Mouse (Mus musculus) neural tube, embryonic 12.5 days (tissue): ENCODE results near the gene Sos1. TPM values are rescaled to one million over a fixed set of nuclear protein-coding genes. Genes with fewer than 3 reads are reported as not detected.
"Not testable (repeated sequence)": the region's sequence is repeated elsewhere in the genome, so short reads cannot be mapped to it uniquely, and the experiment has no call there.

Experiments
- ATAC-seq: fragments of 200-750 bp; cut with Nextera tagmentation; 2 replicates; pipeline ENCODE4 v1.8.0; 2017; ENCODE audit warnings: low read depth, mild to moderate bottlenecking, moderate TSS enrichment, moderate library complexity; ENCODE audit not compliant: low FRiP score
- H3K27ac ChIP-seq: fragments of 300-500 bp; sonication (generic); 2 replicates; pipeline ENCODE4 v1.5.1; 2016
- H3K27me3 ChIP-seq: fragments of 300-500 bp; sonication (generic); replicated peaks from 2 replicates; pipeline ENCODE4 v1.6.1; 2016; ENCODE audit warnings: mild to moderate bottlenecking
- H3K36me3 ChIP-seq: fragments of 300-500 bp; sonication (generic); 2 replicates; pipeline ENCODE4 v1.6.1; 2016; ENCODE audit warnings: mild to moderate bottlenecking
- H3K4me1 ChIP-seq: fragments of 300-500 bp; sonication (generic); 2 replicates; pipeline ENCODE4 v1.6.1; 2016
- H3K4me2 ChIP-seq: fragments of 300-500 bp; sonication (generic); replicated peaks from 2 replicates; pipeline ENCODE4 v1.6.1; 2016; ENCODE audit warnings: mild to moderate bottlenecking
- H3K4me3 ChIP-seq: fragments of 300-500 bp; sonication (generic); 2 replicates; pipeline ENCODE4 v1.5.1; 2016
- H3K9ac ChIP-seq: fragments of 300-500 bp; sonication (generic); 2 replicates; pipeline ENCODE4 v1.6.1; 2016; ENCODE audit warnings: mild to moderate bottlenecking
- H3K9me3 ChIP-seq: fragments of 300-500 bp; sonication (generic); 2 replicates; pipeline ENCODE4 v1.6.1; 2016; ENCODE audit warnings: mild to moderate bottlenecking
- whole genome bisulfite sequencing: fragments of 180-500 bp; shearing (Covaris S2); methylation state at CpG from one replicate; pipeline ENCODE4 v1.1.7; 2016; 5-methylcytosine and 5-hydroxymethylcytosine counted together
- polyA plus RNA-seq: library from polyadenylated mRNA; unstranded; fragments of >200 nt; fragmentation: Nextera tagmentation; extraction: Ambion mirVana; gene quantifications from 2 replicates; pipeline ENCODE4 v1.2.1, GENCODE M21; 2016

Sos1 gene
- polyA plus RNA-seq, 1 experiment from 2014 or later, result 8.5 TPM

GRCm38 (mm10) chr17:80390024-80390423, 90.2 kb downstream of the Sos1 start:
- no peak overlapping the region for H3K9ac ChIP-seq
- H3K27me3 ChIP-seq, result no peaks in the 10 kb centered on the region
- no peak overlapping the region for H3K4me2 ChIP-seq
- H3K9me3 ChIP-seq, result no peaks in the 10 kb centered on the region
- H3K36me3 ChIP-seq, result no peaks in the 10 kb centered on the region
- ATAC-seq, result no peak
- no peak overlapping the region for H3K4me3 ChIP-seq
- H3K4me1 ChIP-seq, result no peaks in the 10 kb centered on the region
- 73% methylated on average over 10 of the region's 10 CpGs for WGBS
- no peak overlapping the region for H3K27ac ChIP-seq

- ATAC-seq, result no peak
- WGBS, result 73% methylated on average over 1 of the region's 1 CpGs
Measured at GRCm38 (mm10) chr17:80385671-80386070, 94.6 kb downstream of the Sos1 start.

GRCm38 (mm10) chr17:80378386-80378785, 101.9 kb downstream of the Sos1 start:
- H3K27ac ChIP-seq, ATAC-seq, H3K4me1 ChIP-seq, H3K4me3 ChIP-seq, H3K9me3 ChIP-seq, H3K36me3 ChIP-seq, H3K9ac ChIP-seq, H3K27me3 ChIP-seq, H3K4me2 ChIP-seq: not testable (repeated sequence)

More at GRCm38 (mm10) chr17:80385671-80386070, 94.6 kb downstream of the Sos1 start:
- H3K4me2 ChIP-seq, result no peak overlapping the region
- no peaks in the 10 kb centered on the region for H3K27me3 ChIP-seq
- H3K9ac ChIP-seq, result no peak overlapping the region
- H3K36me3 ChIP-seq, result no peaks in the 10 kb centered on the region
- H3K9me3 ChIP-seq, result no peaks in the 10 kb centered on the region
- no peak overlapping the region for H3K27ac ChIP-seq
- no peaks in the 10 kb centered on the region for H3K4me1 ChIP-seq
- H3K4me3 ChIP-seq, result no peak overlapping the region

- Histone ChIP-seq H3K27ac (peak overlapping the region; percentile 37; the same call in 1 of the 2 replicates), H3K9ac (peak overlapping the region; percentile 72), H3K4me1 (peaks cover 10% of the 10 kb centered on the region; the same call in 1 of the 2 replicates), H3K27me3 (no peaks in the 10 kb centered on the region; the same call in 1 of the 2 replicates), H3K36me3 (no peaks in the 10 kb centered on the region), H3K9me3 (no peaks in the 10 kb centered on the region), H3K4me2 (peak overlapping the region; percentile 89), H3K4me3 (peak overlapping the region; percentile 47)
- WGBS, result 19% methylated on average over 29 of the region's 29 CpGs
- peak; percentile 85 for ATAC-seq
Measured at GRCm38 (mm10) chr17:80373726-80374096, 106.5 kb downstream of the Sos1 start.

- no peaks in the 10 kb centered on the region for H3K36me3 ChIP-seq
- H3K4me3 ChIP-seq, result peak within 1 kb of the TSS; percentile 47
- H3K27me3 ChIP-seq, result no peaks in the 10 kb centered on the region; the same call in 1 of the 2 replicates
- peaks cover 10% of the 10 kb centered on the region; the same call in 1 of the 2 replicates for H3K4me1 ChIP-seq
- 4% methylated on average over 102 of the region's 102 CpGs for WGBS
- peak within 1 kb of the TSS; percentile 72 for H3K9ac ChIP-seq
- peak; percentile 99 for ATAC-seq
- peak within 1 kb of the TSS; percentile 89 for H3K4me2 ChIP-seq
- no peaks in the 10 kb centered on the region for H3K9me3 ChIP-seq
- peak within 1 kb of the TSS; percentile 37; the same call in 1 of the 2 replicates for H3K27ac ChIP-seq
Measured at GRCm38 (mm10) chr17:80372989-80373725, 107.1 kb downstream of the Sos1 start, which contains the start of gene Gm10190. TSS of gene Gm10190 (minus strand) at chr17:80373541.

- Histone ChIP-seq H3K27ac (no peak overlapping the region), H3K36me3 (no peaks in the 10 kb centered on the region), H3K4me3 (no peak overlapping the region), H3K4me2 (no peak overlapping the region), H3K9ac (no peak overlapping the region), H3K4me1 (0 out of 2 replicates have a peak, but pooled peaks cover 6% of the 10 kb centered on the region), H3K27me3 (no peaks in the 10 kb centered on the region), H3K9me3 (no peaks in the 10 kb centered on the region)
- 82% methylated on average over 9 of the region's 9 CpGs for WGBS
- no peak for ATAC-seq
Measured at GRCm38 (mm10) chr17:80368606-80369005, 111.6 kb downstream of the Sos1 start.

GRCm38 (mm10) chr17:80367276-80367675, 113.0 kb downstream of the Sos1 start:
- no peak overlapping the region for H3K27ac ChIP-seq
- no peaks in the 10 kb centered on the region for H3K9me3 ChIP-seq
- H3K4me2 ChIP-seq, result no peak overlapping the region
- H3K4me3 ChIP-seq, result no peak overlapping the region
- H3K9ac ChIP-seq, result no peak overlapping the region
- H3K27me3 ChIP-seq, result no peaks in the 10 kb centered on the region
- WGBS, result 90% methylated on average over 5 of the region's 5 CpGs
- H3K4me1 ChIP-seq, result no peaks in the 10 kb centered on the region
- ATAC-seq, result no peak
- H3K36me3 ChIP-seq, result no peaks in the 10 kb centered on the region

- H3K27ac ChIP-seq, result no peak overlapping the region
- H3K4me2 ChIP-seq, result no peak overlapping the region
- no peaks in the 10 kb centered on the region for H3K36me3 ChIP-seq
- H3K4me3 ChIP-seq, result no peak overlapping the region
- WGBS, result 92% methylated on average over 8 of the region's 8 CpGs
- no peak overlapping the region for H3K9ac ChIP-seq
- no peaks in the 10 kb centered on the region for H3K4me1 ChIP-seq
- H3K27me3 ChIP-seq, result no peaks in the 10 kb centered on the region
- ATAC-seq, result no peak
- no peaks in the 10 kb centered on the region for H3K9me3 ChIP-seq
Measured at GRCm38 (mm10) chr17:80360245-80360644, 120.0 kb downstream of the Sos1 start.

- Histone ChIP-seq H3K4me2 (no peak overlapping the region), H3K9me3 (0 out of 2 replicates have a peak, but pooled peaks cover 3% of the 10 kb centered on the region), H3K4me1 (no peaks in the 10 kb centered on the region), H3K27me3 (no peaks in the 10 kb centered on the region), H3K4me3 (no peak overlapping the region), H3K36me3 (no peaks in the 10 kb centered on the region), H3K27ac (no peak overlapping the region), H3K9ac (no peak overlapping the region)
- no peak for ATAC-seq
- 55% methylated on average over 6 of the region's 6 CpGs for WGBS
Measured at GRCm38 (mm10) chr17:80347234-80347633, 133.0 kb downstream of the Sos1 start.

GRCm38 (mm10) chr17:80346591-80347125, 133.6 kb downstream of the Sos1 start:
- no peaks in the 10 kb centered on the region for H3K4me1 ChIP-seq
- H3K27ac ChIP-seq, result no peak overlapping the region
- no peak overlapping the region for H3K4me3 ChIP-seq
- WGBS, result 17% methylated on average over 11 of the region's 11 CpGs
- no peak for ATAC-seq
- H3K36me3 ChIP-seq, result no peaks in the 10 kb centered on the region
- 0 out of 2 replicates have a peak, but pooled peaks cover 3% of the 10 kb centered on the region for H3K9me3 ChIP-seq
- H3K27me3 ChIP-seq, result no peaks in the 10 kb centered on the region
- H3K9ac ChIP-seq, result no peak overlapping the region
- H3K4me2 ChIP-seq, result no peak overlapping the region

- no peak overlapping the region for H3K9ac ChIP-seq
Measured at GRCm38 (mm10) chr17:80345277-80345676, 135.0 kb downstream of the Sos1 start.

More at GRCm38 (mm10) chr17:80345277-80345676, 135.0 kb downstream of the Sos1 start:
- Histone ChIP-seq H3K9me3 (0 out of 2 replicates have a peak, but pooled peaks cover 3% of the 10 kb centered on the region), H3K27me3 (no peaks in the 10 kb centered on the region), H3K4me1 (no peaks in the 10 kb centered on the region), H3K4me3 (no peak overlapping the region), H3K27ac (no peak overlapping the region), H3K4me2 (no peak overlapping the region), H3K36me3 (no peaks in the 10 kb centered on the region)
- WGBS, result 78% methylated on average over 4 of the region's 4 CpGs
- ATAC-seq, result no peak
